Mouse (Mus musculus) megakaryocyte, adult 5-6 weeks (primary cell): ENCODE results near the gene Cd164l2. TPM values are rescaled to one million over a fixed set of nuclear protein-coding genes. Genes with fewer than 3 reads are reported as not detected.

ENCODE experiments used
- ATAC-seq: 2 replicates; pipeline ENCODE4 v1.8.0; 2016; ENCODE audit warnings: mild to moderate bottlenecking, inconsistent platforms; ENCODE audit not compliant: poor library complexity, severe bottlenecking
- total RNA-seq, 2 experiments: library from RNA; stranded (forward) in 1 of 2; stranded (reverse) in 1 of 2; fragments of 153-499, 151-499 nt in 1 of 2; fragments of 221-1000, 200-1000 nt in 1 of 2; gene quantifications; 2 replicates each; pipeline versions ENCODE4 v1.2.3 to v1.2.4; 2015 to 2017

Cd164l2 gene
- total RNA-seq, 2 experiments from 2014 or later: not detected

GRCm38 (mm10) chr4:133189396-133189795, 22.5 kb upstream of the Cd164l2 start:
- ATAC-seq: no peak

GRCm38 (mm10) chr4:133194482-133194881, 17.4 kb upstream of the Cd164l2 start:
- ATAC-seq: no peak

GRCm38 (mm10) chr4:133195014-133195413, 16.9 kb upstream of the Cd164l2 start:
- no peak for ATAC-seq

GRCm38 (mm10) chr4:133196136-133196535, 15.8 kb upstream of the Cd164l2 start:
- no peak for ATAC-seq

- no peak for ATAC-seq
Observed at GRCm38 (mm10) chr4:133196852-133197251, 15.1 kb upstream of the Cd164l2 start.

GRCm38 (mm10) chr4:133197355-133197754, 14.6 kb upstream of the Cd164l2 start:
- no peak for ATAC-seq

- ATAC-seq: no peak
Observed at GRCm38 (mm10) chr4:133197801-133198286, 14.1 kb upstream of the Cd164l2 start.

- no peak for ATAC-seq
Observed at GRCm38 (mm10) chr4:133198337-133199180, 13.4 kb upstream of the Cd164l2 start.

- no peak for ATAC-seq
Observed at GRCm38 (mm10) chr4:133199743-133200142, 12.2 kb upstream of the Cd164l2 start.

GRCm38 (mm10) chr4:133200343-133200742, 11.6 kb upstream of the Cd164l2 start:
- ATAC-seq: no peak

GRCm38 (mm10) chr4:133201006-133201771, 10.7 kb upstream of the Cd164l2 start:
- peak; percentile 80 for ATAC-seq

GRCm38 (mm10) chr4:133202254-133202653, 9.7 kb upstream of the Cd164l2 start:
- ATAC-seq: no peak

- ATAC-seq: no peak
Observed at GRCm38 (mm10) chr4:133203591-133203990, 8.3 kb upstream of the Cd164l2 start.

- no peak for ATAC-seq
Observed at GRCm38 (mm10) chr4:133204379-133204778, 7.6 kb upstream of the Cd164l2 start.

GRCm38 (mm10) chr4:133209366-133209765, 2.6 kb upstream of the Cd164l2 start:
- peak; percentile 53 for ATAC-seq

- no peak for ATAC-seq
Observed at GRCm38 (mm10) chr4:133210023-133210787, 1.7 kb upstream of the Cd164l2 start.

- no peak for ATAC-seq
Observed at GRCm38 (mm10) chr4:133210788-133211390, 1.0 kb upstream of the Cd164l2 start.

GRCm38 (mm10) chr4:133212562-133213267, 784 bp downstream of the Cd164l2 start:
- peak; percentile 83 for ATAC-seq

- ATAC-seq: no peak
Observed at GRCm38 (mm10) chr4:133213268-133213590, 1.3 kb downstream of the Cd164l2 start.

GRCm38 (mm10) chr4:133213661-133214060, 1.7 kb downstream of the Cd164l2 start:
- ATAC-seq: no peak
